Mouse (Mus musculus): ENCODE results near the gene Kcnj9. TPM values are rescaled to one million over a fixed set of nuclear protein-coding genes. Genes with fewer than 3 reads are reported as not detected.

Gene Kcnj9
- polyA plus RNA-seq, 1 experiment from 2014 or later = 1.2 TPM

DNA sequence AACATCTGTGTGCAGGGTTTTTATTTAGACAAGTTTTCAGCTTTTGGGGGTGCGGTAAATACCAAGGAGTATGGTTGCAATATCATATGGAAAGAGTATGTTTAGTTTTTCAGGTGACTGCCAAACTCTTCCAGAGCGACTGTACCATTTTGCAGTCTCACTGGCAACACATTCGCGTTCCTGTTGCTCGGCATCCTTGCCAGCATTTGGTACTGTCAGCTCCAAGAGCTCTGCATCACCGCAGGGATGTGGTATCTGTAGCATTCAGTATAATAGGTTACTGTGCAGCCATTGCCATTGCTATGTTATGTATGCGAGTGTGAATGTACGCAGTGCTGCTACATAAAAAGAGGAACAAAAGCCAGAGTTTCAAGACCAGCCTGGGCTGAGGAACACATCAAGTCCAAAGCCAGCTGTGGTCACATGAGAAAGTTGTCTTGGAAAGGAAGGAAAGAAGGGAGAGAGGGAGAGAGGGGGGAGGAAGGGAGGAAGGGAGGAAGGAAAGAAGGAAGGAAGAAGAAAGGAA is 2.4 kb upstream of the Kcnj9 start:
- Histone ChIP-seq H3K4me1 (peaks cover 16% of the 10 kb centered on the region), H3K4me2 (replicated peaks) (no peak overlapping the region), H3K36me3 (no peaks in the 10 kb centered on the region), H3K9ac (no peak overlapping the region), H3K9me3 (replicated peaks) (no peaks in the 10 kb centered on the region), H3K27ac (no peak overlapping the region), H3K4me3 (no peak overlapping the region), H3K27me3 (peaks cover 44% of the 10 kb centered on the region)
- no peak for ATAC-seq (ENCODE audit: low FRiP score)
- WGBS = 65% methylated on average over 8 of the region's 8 CpGs

- Histone ChIP-seq H3K27ac (no peak overlapping the region), H3K4me1 (peaks cover 25% of the 10 kb centered on the region), H3K27me3 (peaks cover 57% of the 10 kb centered on the region), H3K4me3 (no peak overlapping the region), H3K36me3 (no peaks in the 10 kb centered on the region), H3K9me3 (replicated peaks) (no peaks in the 10 kb centered on the region), H3K9ac (peak overlapping the region; percentile 19; the same call in 1 of the 2 replicates), H3K4me2 (replicated peaks) (peak overlapping the region; percentile 51)
- 75% methylated on average over 6 of the region's 6 CpGs for WGBS
- ATAC-seq (ENCODE audit: low FRiP score) = no peak
Measured at GRCm38 (mm10) chr1:172329616-172330015, 498 bp upstream of the Kcnj9 start.

DNA sequence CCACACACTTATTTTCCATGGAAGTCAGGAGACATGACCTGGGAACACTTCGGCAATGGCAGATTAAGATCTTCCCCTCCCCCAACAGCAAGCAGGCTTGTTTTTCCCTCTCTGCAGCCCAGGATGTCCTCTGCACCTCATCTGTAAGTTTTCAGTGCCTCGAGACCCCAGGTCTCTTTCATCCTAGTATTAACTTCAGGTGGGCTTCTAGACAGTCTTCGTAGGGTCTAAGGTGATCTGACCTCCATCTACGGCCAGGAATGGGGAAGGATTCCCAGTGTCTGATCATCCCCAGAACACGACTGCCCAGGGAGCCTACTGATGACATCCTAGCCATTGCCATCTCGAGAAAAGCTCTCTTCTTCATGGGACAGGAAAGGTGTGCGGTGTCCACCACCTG is 657 bp downstream of the Kcnj9 start:
- Histone ChIP-seq H3K36me3 (no peaks in the 10 kb centered on the region), H3K4me3 (0 out of 2 replicates have a peak overlapping the region, but pooled peaks have one; percentile 22), H3K9me3 (replicated peaks) (no peaks in the 10 kb centered on the region), H3K4me2 (replicated peaks) (peak overlapping the region; percentile 51; the same call in 1 of the 2 replicates), H3K27me3 (peaks cover 56% of the 10 kb centered on the region), H3K4me1 (peaks cover 27% of the 10 kb centered on the region), H3K27ac (no peak overlapping the region), H3K9ac (no peak overlapping the region)
- ATAC-seq (ENCODE audit: low FRiP score) = no peak
- 80% methylated on average over 7 of the region's 7 CpGs for whole genome bisulfite sequencing

DNA sequence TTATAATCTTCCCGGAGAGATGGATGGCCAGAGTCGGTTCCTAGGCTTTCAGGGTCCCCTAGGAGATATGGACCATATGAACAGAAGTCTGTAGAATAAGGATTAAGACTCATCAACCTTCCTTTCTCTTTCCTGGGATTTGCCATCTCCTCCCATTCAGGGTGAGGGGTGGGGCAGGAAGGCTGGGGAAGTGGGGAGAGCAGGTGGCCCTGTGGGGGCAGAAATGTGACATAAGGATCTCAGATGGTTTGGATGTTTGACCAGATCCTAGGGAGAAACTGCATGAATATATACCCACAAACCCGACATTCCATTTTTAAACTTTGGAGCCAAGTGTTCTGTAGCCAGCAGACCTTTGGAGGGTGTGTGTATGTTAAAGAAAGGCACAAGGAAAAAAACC is 1.1 kb downstream of the Kcnj9 start:
- no peak overlapping the region for H3K4me3 ChIP-seq
- H3K9me3 ChIP-seq (replicated peaks) = no peaks in the 10 kb centered on the region
- peaks cover 56% of the 10 kb centered on the region for H3K27me3 ChIP-seq
- WGBS = 84% methylated on average over 3 of the region's 3 CpGs
- no peak for ATAC-seq (ENCODE audit: low FRiP score)
- peaks cover 30% of the 10 kb centered on the region for H3K4me1 ChIP-seq
- H3K27ac ChIP-seq = no peak overlapping the region
- no peaks in the 10 kb centered on the region for H3K36me3 ChIP-seq
- no peak overlapping the region for H3K4me2 ChIP-seq (replicated peaks)
- H3K9ac ChIP-seq = no peak overlapping the region

DNA sequence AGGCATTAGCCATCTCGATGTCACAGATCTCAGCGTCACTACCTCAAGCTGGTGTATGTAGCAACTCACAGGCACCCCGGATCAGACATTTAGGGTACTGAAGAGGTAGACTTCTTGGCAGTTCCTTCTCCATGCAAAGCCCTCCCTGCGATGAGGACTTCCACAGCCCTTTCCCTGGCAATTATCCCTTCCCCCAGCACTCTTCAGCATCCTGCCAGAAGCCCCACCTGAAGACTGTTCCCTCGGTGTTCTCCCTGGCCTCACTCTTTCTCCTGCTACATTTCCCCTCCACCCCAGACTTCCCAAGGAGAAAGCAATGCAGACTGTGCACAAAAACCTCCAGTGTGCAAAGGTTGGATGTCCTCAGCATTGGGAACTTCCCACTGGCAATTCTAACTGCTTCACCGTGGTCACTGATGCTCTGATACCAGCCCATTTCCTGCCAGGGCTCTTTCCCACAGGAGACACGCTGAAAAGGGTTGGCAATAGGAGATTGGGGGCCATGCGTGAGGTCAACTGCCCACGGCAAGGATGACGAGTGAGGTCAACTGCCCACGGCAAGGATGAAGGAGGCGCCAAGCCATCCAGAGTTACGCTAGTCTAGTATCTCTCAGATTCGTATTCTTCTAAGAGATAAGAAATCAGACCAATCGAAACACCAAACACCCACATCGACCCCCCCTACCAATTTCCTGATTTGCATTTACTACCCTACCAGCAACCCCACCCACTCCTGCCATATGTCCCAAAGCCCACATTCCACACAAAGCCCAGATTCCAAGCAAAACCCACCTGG is 1.7 kb downstream of the Kcnj9 start:
- ATAC-seq (ENCODE audit: low FRiP score) = no peak
- 86% methylated on average over 16 of the region's 16 CpGs for WGBS
- H3K9me3 ChIP-seq (replicated peaks) = no peaks in the 10 kb centered on the region

GRCm38 (mm10) chr1:172326684-172327083 is 2.4 kb downstream of the Kcnj9 start:
- Histone ChIP-seq H3K27ac (no peak overlapping the region), H3K4me3 (peak overlapping the region; percentile 45; the same call in 1 of the 2 replicates), H3K9me3 (replicated peaks) (no peaks in the 10 kb centered on the region), H3K4me1 (peaks cover 35% of the 10 kb centered on the region), H3K4me2 (replicated peaks) (peak overlapping the region; percentile 79), H3K9ac (no peak overlapping the region), H3K27me3 (peaks cover 55% of the 10 kb centered on the region), H3K36me3 (no peaks in the 10 kb centered on the region)
- 56% methylated on average over 11 of the region's 11 CpGs for WGBS
- no peak for ATAC-seq (ENCODE audit: low FRiP score)

More for the DNA sequence above, 1.7 kb downstream of the Kcnj9 start:
- Histone ChIP-seq H3K4me2 (replicated peaks) (no peak overlapping the region), H3K9ac (no peak overlapping the region), H3K4me1 (peaks cover 35% of the 10 kb centered on the region), H3K4me3 (no peak overlapping the region), H3K27ac (no peak overlapping the region), H3K27me3 (peaks cover 56% of the 10 kb centered on the region), H3K36me3 (no peaks in the 10 kb centered on the region)

DNA sequence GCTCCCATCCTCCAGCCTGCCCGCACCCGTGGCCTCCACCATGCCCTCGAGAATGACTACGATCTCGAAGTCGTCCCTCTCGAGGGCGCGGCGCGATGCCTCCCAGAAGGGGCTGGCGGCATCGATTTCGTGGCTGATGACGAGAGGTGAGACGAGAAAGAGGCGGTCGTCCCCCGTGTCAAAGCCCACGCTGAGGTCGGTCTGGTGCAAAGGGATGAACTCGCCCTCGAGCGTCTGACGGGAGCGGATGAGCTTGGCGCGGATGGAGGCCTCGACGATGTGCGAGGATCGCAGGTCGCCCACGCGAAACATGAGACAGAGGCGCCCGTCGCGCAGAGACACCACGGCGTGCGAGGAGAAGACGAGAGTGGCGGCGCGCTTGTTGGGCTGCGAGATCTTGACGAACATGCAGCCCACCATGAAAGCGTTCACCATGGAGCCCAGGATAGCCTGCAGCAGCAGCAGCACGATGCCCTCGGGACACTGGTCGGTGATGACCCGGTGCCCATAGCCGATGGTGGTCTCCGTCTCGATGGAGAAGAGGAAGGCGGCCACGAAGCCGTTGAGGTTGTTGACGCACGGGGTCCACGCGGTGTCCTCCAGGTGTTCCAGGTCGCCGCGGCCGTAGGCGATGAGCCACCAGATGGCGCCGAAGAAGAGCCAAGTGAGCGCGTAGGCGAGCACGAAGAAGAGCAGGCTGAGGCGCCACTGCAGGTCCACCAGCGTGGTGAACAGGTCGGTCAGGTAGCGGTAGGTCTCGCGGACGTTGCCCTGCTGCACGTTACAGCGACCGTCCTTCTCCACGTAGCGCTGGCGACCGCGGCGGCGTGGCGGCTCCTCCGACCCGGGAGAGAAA is 3.2 kb downstream of the Kcnj9 start:
- no peaks in the 10 kb centered on the region for H3K9me3 ChIP-seq (replicated peaks)
- 18% methylated on average over 94 of the region's 94 CpGs for WGBS
- peak overlapping the region; percentile 59 for H3K9ac ChIP-seq
- H3K4me3 ChIP-seq = peak overlapping the region; percentile 45
- peaks cover 40% of the 10 kb centered on the region for H3K4me1 ChIP-seq
- H3K4me2 ChIP-seq (replicated peaks) = peak overlapping the region; percentile 79
- H3K27ac ChIP-seq = no peak overlapping the region; the same call in 1 of the 2 replicates
- H3K27me3 ChIP-seq = peaks cover 51% of the 10 kb centered on the region
- H3K36me3 ChIP-seq = peaks cover 2% of the 10 kb centered on the region
- ATAC-seq (ENCODE audit: low FRiP score) = peak; percentile 18

GRCm38 (mm10) chr1:172324725-172325124 is 4.4 kb downstream of the Kcnj9 start:
- peak; percentile 30 for ATAC-seq (ENCODE audit: low FRiP score)
- 13% methylated on average over 7 of the region's 7 CpGs for WGBS
- Histone ChIP-seq H3K4me3 (no peak overlapping the region), H3K4me2 (replicated peaks) (no peak overlapping the region), H3K27me3 (peaks cover 48% of the 10 kb centered on the region), H3K4me1 (peaks cover 50% of the 10 kb centered on the region), H3K36me3 (peaks cover 6% of the 10 kb centered on the region), H3K9ac (no peak overlapping the region), H3K27ac (0 out of 2 replicates have a peak overlapping the region, but pooled peaks have one; percentile 31), H3K9me3 (replicated peaks) (no peaks in the 10 kb centered on the region)

GRCm38 (mm10) chr1:172323801-172324359 is 5.2 kb downstream of the Kcnj9 start:
- H3K36me3 ChIP-seq = peaks cover 13% of the 10 kb centered on the region
- no peak overlapping the region for H3K4me3 ChIP-seq
- H3K4me2 ChIP-seq (replicated peaks) = no peak overlapping the region
- WGBS = 63% methylated on average over 6 of the region's 6 CpGs
- H3K9me3 ChIP-seq (replicated peaks) = no peaks in the 10 kb centered on the region
- no peak for ATAC-seq (ENCODE audit: low FRiP score)
- no peak overlapping the region for H3K9ac ChIP-seq
- peaks cover 50% of the 10 kb centered on the region for H3K4me1 ChIP-seq
- peaks cover 41% of the 10 kb centered on the region for H3K27me3 ChIP-seq
- 0 out of 2 replicates have a peak overlapping the region, but pooled peaks have one; percentile 25 for H3K27ac ChIP-seq

GRCm38 (mm10) chr1:172323298-172323697 is 5.8 kb downstream of the Kcnj9 start:
- WGBS = 16% methylated on average over 5 of the region's 5 CpGs
- H3K9ac ChIP-seq = no peak overlapping the region
- H3K4me1 ChIP-seq = peaks cover 52% of the 10 kb centered on the region
- peaks cover 19% of the 10 kb centered on the region for H3K36me3 ChIP-seq
- no peaks in the 10 kb centered on the region for H3K9me3 ChIP-seq (replicated peaks)
- no peak overlapping the region for H3K4me2 ChIP-seq (replicated peaks)
- H3K27ac ChIP-seq = 0 out of 2 replicates have a peak overlapping the region, but pooled peaks have one; percentile 25
- H3K27me3 ChIP-seq = peaks cover 35% of the 10 kb centered on the region
- no peak for ATAC-seq (ENCODE audit: low FRiP score)
- no peak overlapping the region for H3K4me3 ChIP-seq

GRCm38 (mm10) chr1:172322725-172323124 is 6.4 kb downstream of the Kcnj9 start:
- Histone ChIP-seq H3K36me3 (peaks cover 25% of the 10 kb centered on the region), H3K27me3 (peaks cover 29% of the 10 kb centered on the region), H3K4me2 (replicated peaks) (no peak overlapping the region), H3K4me3 (no peak overlapping the region), H3K27ac (no peak overlapping the region), H3K9me3 (replicated peaks) (no peaks in the 10 kb centered on the region), H3K4me1 (peaks cover 55% of the 10 kb centered on the region), H3K9ac (no peak overlapping the region)
- ATAC-seq (ENCODE audit: low FRiP score) = no peak
- WGBS = 61% methylated on average over 13 of the region's 13 CpGs
